Mouse (Mus musculus) bone marrow macrophage, adult 2 months (primary cell): ENCODE results near the gene Dbf4. TPM values are rescaled to one million over a fixed set of nuclear protein-coding genes. Genes with fewer than 3 reads are reported as not detected.

Experiments
- H3K27ac ChIP-seq: 2 replicates; pipeline ENCODE4 v1.5.1; 2012; ENCODE audit warnings: low read depth, low read length; ENCODE audit not compliant: insufficient read depth
- H3K4me1 ChIP-seq: 2 replicates; pipeline ENCODE4 v1.6.1; 2012; ENCODE audit warnings: low read length; ENCODE audit not compliant: control insufficient read depth, insufficient read depth
- H3K4me3 ChIP-seq: 2 replicates; pipeline ENCODE4 v1.5.1; 2012; ENCODE audit warnings: mild to moderate bottlenecking, low read length, moderate library complexity; ENCODE audit not compliant: insufficient read depth
- CTCF ChIP-seq: IDR thresholded peaks from 2 replicates; pipeline ENCODE4 v1.5.1; 2012; ENCODE audit warnings: low read depth, mild to moderate bottlenecking, low read length, moderate library complexity
- POLR2A ChIP-seq: IDR thresholded peaks from 2 replicates; pipeline ENCODE4 v1.6.1; 2012; ENCODE audit warnings: mild to moderate bottlenecking, low read depth, low read length, borderline replicate concordance
- polyA plus RNA-seq: library from polyadenylated mRNA; stranded (reverse); fragments of >200 nt; gene quantifications from 2 replicates; pipeline ENCODE4 v1.2.4, GENCODE M21; 2012; ENCODE audit not compliant: missing spikeins, insufficient read depth, insufficient read length

Dbf4 gene
- polyA plus RNA-seq, 1 experiment, result 30.9 TPM

DNA sequence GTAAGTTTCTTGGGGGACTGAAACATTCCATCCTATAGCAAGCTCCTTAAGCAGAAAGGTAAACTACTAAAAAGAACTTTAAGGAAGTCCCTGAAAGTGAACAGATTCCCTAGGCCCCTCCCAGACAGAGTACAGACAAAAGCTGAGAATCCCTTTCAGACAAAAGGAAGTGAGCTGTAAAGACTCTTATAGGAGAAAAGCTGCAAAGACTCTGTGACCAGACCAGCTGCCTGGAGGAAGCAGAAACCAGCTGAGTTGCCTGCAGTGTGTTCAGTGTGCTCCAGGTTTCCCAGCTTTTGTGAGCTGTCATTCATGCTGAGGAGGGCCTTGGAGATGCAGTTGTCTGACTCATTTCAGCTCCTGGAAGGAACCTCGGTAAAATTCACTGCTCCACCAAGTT is 5.1 kb downstream of the Dbf4 start:
- Histone ChIP-seq H3K27ac (no peak overlapping the region), H3K4me3 (no peak overlapping the region), H3K4me1 (peaks cover 6% of the 10 kb centered on the region)
- TF ChIP-seq POLR2A (no peak), CTCF (no peak)

DNA sequence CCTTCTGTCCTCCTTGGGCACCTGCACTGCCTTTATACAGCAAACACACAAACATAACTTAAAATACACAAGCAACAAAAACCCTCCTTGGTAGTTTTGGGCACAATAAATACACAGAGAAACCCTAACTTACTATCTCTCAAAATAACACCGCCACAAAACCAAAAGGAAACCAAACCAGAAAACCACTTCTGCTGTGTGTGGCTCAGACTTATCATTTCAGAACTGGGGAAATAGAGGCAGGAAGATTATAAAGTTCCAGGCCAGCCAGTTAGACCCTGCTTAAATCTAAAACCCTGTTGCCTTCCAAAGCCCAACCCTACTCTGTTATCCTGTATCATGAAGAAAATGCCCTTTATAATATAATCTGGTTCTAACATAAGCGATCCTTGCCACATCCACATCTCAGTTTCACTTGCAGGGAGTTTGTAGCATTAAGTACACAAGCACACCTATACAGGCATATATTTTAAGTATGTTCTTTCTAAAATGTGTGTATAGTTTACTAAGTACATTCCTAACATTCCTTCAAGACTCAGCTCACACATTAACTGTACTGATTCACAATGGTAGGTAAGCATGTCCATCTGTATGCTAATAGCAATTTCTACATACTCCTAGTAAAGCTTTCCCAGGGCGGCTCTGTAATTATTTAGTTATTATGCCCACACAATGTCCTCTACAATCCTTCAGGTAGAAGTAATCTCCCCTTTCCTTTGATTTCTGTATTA is 5.7 kb downstream of the Dbf4 start:
- H3K27ac ChIP-seq, result no peak overlapping the region
- TF ChIP-seq POLR2A (no peak), CTCF (no peak)
- no peak overlapping the region for H3K4me3 ChIP-seq
- peaks cover 6% of the 10 kb centered on the region for H3K4me1 ChIP-seq

DNA sequence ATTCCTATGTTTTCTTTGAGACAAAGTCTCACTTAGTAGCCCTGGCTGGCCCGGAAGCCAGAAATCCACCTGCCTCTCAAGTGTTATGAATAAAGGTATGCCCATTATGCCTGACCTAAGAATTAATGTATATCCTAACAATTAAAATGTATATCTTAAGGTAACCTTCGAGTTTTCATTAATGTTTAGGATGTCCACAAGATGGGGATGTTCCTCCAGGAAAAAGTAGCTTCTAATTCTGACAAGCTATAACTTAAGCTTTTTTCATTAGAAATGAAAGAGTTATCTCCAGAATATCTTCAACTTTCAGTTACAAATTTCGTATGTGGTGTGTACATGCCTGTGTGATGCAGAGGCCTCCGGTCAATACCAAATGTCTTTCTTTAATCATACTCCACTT is 13.8 kb downstream of the Dbf4 start:
- H3K4me1 ChIP-seq, result no peaks in the 10 kb centered on the region
- no peak overlapping the region for H3K4me3 ChIP-seq
- H3K27ac ChIP-seq, result no peak overlapping the region
- no peak for TF ChIP-seq CTCF
- TF ChIP-seq POLR2A, result no peak

DNA sequence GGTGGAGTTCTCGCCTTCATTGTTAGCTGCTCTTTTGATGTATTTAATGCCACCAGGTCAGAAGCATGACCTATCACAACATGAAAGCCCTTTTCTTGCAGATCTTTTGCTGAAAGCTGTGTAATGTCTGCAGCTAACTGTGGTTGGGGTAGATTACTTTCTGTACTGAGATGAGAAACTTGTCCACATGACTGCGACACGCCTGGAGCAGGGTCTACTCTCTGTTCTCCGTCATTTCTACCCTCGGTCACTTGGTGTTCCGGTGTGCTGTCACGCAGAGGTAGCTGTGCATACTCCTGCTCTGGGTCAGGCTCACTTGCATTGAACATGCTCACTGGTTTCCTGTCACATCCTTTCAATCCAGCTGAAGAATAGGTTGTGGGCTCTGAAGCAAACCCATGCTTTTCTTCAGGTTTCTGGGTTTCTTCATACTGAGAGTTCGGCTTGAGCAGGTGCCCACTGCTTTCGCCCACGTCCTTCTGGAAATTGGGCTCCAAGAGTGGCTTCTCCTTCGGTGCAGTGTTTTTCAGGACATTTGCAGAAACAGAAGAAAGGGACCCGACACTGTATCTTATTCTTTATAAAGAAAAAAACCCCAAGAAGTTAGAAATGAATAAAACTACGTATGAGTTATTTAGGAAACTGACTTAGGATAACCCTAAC is 24.8 kb downstream of the Dbf4 start:
- TF ChIP-seq CTCF, result no peak
- no peak for TF ChIP-seq POLR2A
- no peaks in the 10 kb centered on the region for H3K4me1 ChIP-seq
- H3K27ac ChIP-seq, result no peak overlapping the region
- H3K4me3 ChIP-seq, result no peak overlapping the region

DNA sequence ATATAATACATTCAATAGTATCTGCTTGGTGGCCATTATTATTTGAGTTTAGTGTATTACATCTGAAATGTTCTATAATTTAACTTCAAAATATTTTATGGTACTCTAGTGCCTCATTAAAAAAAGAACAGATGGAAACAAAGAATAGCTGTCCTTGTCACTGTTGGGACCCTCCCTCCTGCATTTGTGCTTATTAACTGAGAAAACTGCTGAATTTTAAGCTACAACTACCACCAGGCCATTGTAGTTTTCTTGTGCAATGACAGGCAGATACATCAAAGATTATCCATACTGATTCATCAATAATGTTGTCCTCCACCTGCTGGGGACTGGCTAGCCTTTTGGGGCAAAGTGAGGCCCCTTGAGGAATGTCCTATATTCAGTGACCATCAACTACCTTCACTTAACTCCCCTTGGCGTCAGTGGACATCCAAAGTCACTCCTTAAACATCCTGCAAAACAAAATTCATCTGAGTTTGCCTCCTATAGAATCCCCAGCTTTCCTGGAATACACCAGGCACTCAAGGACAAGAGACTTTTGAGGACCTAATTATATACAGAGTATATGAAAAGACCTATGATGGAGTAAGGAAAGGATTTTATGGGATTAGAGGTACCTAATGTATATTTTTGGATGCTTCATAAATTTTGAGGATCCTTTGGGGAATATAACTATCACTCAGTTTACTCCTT is 28.5 kb downstream of the Dbf4 start:
- TF ChIP-seq POLR2A, result no peak
- H3K27ac ChIP-seq, result no peak overlapping the region
- no peaks in the 10 kb centered on the region for H3K4me1 ChIP-seq
- no peak overlapping the region for H3K4me3 ChIP-seq

DNA sequence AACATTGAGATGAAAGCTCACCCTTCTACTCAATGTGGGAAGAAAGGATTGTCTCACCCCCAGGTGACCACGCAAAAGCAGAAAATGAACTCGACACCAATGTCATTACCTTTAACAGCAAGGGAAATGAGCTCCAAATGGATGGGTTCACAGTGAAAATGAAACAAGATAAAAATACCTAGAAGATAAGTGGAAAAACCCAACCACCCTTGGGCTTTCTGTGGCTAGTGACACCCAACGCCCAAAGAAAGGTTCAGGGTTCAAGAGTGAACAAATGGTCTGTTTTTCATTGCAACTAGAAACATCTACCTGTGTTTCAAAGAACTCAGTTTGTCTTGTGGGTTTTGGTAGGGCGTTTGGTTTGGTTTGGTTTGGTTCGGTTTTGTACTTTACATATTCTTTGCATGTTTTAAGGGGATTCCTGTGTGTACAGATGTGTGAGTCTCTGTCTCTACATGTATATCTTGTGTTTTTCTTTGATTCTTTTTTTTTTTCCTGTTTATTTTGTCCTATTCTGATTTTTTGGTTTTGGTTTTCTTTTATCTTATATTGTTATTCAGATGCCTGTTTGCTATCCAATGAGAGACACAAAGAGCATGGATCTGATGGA is 48.1 kb downstream of the Dbf4 start:
- TF ChIP-seq CTCF, result no peak
- no peak for TF ChIP-seq POLR2A
- Histone ChIP-seq H3K4me1 (no peaks in the 10 kb centered on the region), H3K4me3 (no peak overlapping the region), H3K27ac (no peak overlapping the region)

DNA sequence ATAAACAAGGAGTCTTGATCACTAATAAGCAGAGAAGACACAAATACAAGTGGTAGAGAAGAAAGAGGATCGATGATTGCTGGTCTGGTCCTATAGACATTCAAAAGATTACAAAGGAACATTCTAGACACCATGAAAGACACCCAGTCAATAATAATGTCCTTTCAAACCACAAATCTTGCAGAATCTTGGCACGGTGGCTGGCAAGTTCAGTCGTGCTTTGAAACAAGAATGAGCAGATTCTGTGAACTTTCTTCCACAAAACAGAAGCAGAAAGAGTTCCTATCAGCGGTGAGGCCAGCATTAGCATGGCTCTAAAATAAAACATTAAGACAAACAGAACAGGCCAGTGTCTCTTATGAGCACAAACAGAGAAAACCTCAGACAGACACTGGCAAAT is 49.1 kb downstream of the Dbf4 start:
- TF ChIP-seq POLR2A (no peak), CTCF (no peak)
- H3K4me1 ChIP-seq, result no peaks in the 10 kb centered on the region
- no peak overlapping the region for H3K27ac ChIP-seq
- H3K4me3 ChIP-seq, result no peak overlapping the region

DNA sequence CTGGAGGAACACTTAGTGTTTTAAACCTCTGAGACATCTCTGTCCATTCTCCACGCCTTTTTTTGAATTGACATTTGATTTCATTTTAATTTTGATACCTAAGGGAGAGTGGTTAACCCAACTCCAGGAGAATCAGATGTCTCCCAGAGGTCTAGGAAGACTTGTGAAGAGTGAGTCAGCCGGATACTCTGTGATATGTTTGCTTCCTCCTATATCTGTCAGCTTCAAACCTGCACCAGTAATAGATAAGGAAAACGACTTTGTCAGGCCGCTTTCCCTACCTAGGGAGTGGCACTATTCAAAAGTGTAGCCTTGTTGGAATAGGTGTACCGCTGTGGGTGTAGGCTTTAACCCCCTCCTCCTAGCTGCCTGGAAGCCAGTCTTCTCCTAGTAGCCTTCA is 53.7 kb downstream of the Dbf4 start:
- no peaks in the 10 kb centered on the region for H3K4me1 ChIP-seq
- H3K4me3 ChIP-seq, result no peak overlapping the region
- no peak overlapping the region for H3K27ac ChIP-seq
- TF ChIP-seq CTCF (no peak), POLR2A (no peak)

DNA sequence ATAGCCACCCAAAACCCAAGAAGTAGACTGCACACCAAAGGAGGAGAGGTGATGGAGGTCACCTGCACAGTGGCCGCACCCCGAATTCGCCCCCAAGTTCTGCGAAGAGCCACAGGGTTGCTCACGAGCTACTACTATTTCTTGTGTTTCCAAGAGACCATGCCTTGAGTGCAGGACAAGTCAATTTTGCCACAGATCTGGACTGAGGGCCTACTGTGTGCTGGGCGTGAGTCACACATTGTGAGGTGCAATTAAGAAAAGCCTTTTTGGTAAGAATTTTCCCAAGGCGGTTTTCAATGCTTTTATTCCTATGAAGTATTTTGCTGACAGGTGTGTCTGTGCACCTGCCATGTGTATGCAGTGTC is 54.2 kb downstream of the Dbf4 start:
- Histone ChIP-seq H3K4me1 (no peaks in the 10 kb centered on the region), H3K4me3 (peak overlapping the region; percentile 72), H3K27ac (no peak overlapping the region)
- no peak for TF ChIP-seq CTCF
- no peak for TF ChIP-seq POLR2A
